Mouse (Mus musculus) gastrocnemius, adult 18-20 months (tissue): ENCODE measurements around the gene Dmrta2. TPM values are rescaled to one million over a fixed set of nuclear protein-coding genes. Genes with fewer than 3 reads are reported as not detected.

ENCODE experiments used
- DNase-seq: peaks from one replicate; pipeline ENCODE4 v3.0.0; 2021; ENCODE audit warnings: low spot score
- long read RNA-seq, 2 experiments: library from polyadenylated mRNA; stranded (forward); transcript quantifications; one replicate each; pipeline ENCODE4 v2.0.0; 2021
- total RNA-seq, 2 experiments: library from RNA; stranded (reverse); gene quantifications; 2 replicates each; pipeline ENCODE4 v1.2.3; 2021

Gene Dmrta2
- total RNA-seq: under 1 TPM; 0.07 TPM
- long read RNA-seq, experiment 1: 0 reads
- long read RNA-seq, experiment 2: 0 reads

- DNase-seq: no peak
These were observed at the start of gene Dmrta2 for GRCm38 (mm10) chr4:109977148-109978067. TSS of gene Dmrta2 (plus strand) at chr4:109978053.

GRCm38 (mm10) chr4:109929058-109929457 lies 48.8 kb upstream of the Dmrta2 start:
- DNase-seq: no peak

GRCm38 (mm10) chr4:109930445-109930844 lies 47.4 kb upstream of the Dmrta2 start:
- DNase-seq: no peak

GRCm38 (mm10) chr4:109930935-109931334 lies 46.9 kb upstream of the Dmrta2 start:
- DNase-seq: no peak

- DNase-seq: no peak
These were observed 41.3 kb upstream of the Dmrta2 start for GRCm38 (mm10) chr4:109936557-109936956.

- DNase-seq: no peak
These were observed 38.6 kb upstream of the Dmrta2 start for GRCm38 (mm10) chr4:109939291-109939690.

GRCm38 (mm10) chr4:109945554-109945953 lies 32.3 kb upstream of the Dmrta2 start:
- DNase-seq: no peak

- DNase-seq: no peak
These were observed 28.5 kb upstream of the Dmrta2 start for GRCm38 (mm10) chr4:109949307-109949706.

GRCm38 (mm10) chr4:109953509-109953908 lies 24.3 kb upstream of the Dmrta2 start:
- DNase-seq: no peak

GRCm38 (mm10) chr4:109960201-109960935 lies 17.5 kb upstream of the Dmrta2 start:
- DNase-seq: no peak

- DNase-seq: no peak
These were observed 14.1 kb upstream of the Dmrta2 start for GRCm38 (mm10) chr4:109963570-109964279.

GRCm38 (mm10) chr4:109969561-109969960 lies 8.3 kb upstream of the Dmrta2 start:
- no peak for DNase-seq

GRCm38 (mm10) chr4:109973991-109974654 lies 3.7 kb upstream of the Dmrta2 start:
- no peak for DNase-seq

- DNase-seq: no peak
These were observed 3.0 kb upstream of the Dmrta2 start for GRCm38 (mm10) chr4:109974655-109975380.

- DNase-seq: no peak
These were observed 2.2 kb upstream of the Dmrta2 start for GRCm38 (mm10) chr4:109975381-109976240.

GRCm38 (mm10) chr4:109976273-109977147 lies 1.3 kb upstream of the Dmrta2 start:
- DNase-seq: no peak

GRCm38 (mm10) chr4:109978068-109978857 lies 410 bp downstream of the Dmrta2 start:
- no peak for DNase-seq
